Mouse (Mus musculus) spleen, postnatal 14 days (tissue): ENCODE data around the gene Ktn1.

ENCODE experiments used
- DNase-seq, 2 experiments: peaks; one replicate each; pipeline ENCODE4 v3.0.0; 2021 to 2022; ENCODE audit warnings: low spot score in 2 of 2

Gene Ktn1

GRCm38 (mm10) chr14:47664470-47664864 is 16.2 kb downstream of the Ktn1 start:
- DNase-seq, result no peak

GRCm38 (mm10) chr14:47665061-47665778 is 17.0 kb downstream of the Ktn1 start:
- DNase-seq, result no peak

GRCm38 (mm10) chr14:47668096-47668495 is 19.8 kb downstream of the Ktn1 start:
- DNase-seq, result no peak

- no peak for DNase-seq
Observed at GRCm38 (mm10) chr14:47682886-47683285, 34.6 kb downstream of the Ktn1 start.

GRCm38 (mm10) chr14:47684579-47684978 is 36.3 kb downstream of the Ktn1 start:
- no peak for DNase-seq

- no peak for DNase-seq
Observed at GRCm38 (mm10) chr14:47699126-47699525, 50.9 kb downstream of the Ktn1 start.

GRCm38 (mm10) chr14:47709546-47709945 is 61.3 kb downstream of the Ktn1 start:
- DNase-seq, result no peak

GRCm38 (mm10) chr14:47715771-47716170 is 67.5 kb downstream of the Ktn1 start:
- no peak for DNase-seq

GRCm38 (mm10) chr14:47717916-47718606 is 69.8 kb downstream of the Ktn1 start:
- no peak for DNase-seq

- DNase-seq, result no peak
Observed at GRCm38 (mm10) chr14:47720023-47720422, 71.8 kb downstream of the Ktn1 start.

- DNase-seq, result no peak
Observed at GRCm38 (mm10) chr14:47723035-47723434, 74.8 kb downstream of the Ktn1 start.

GRCm38 (mm10) chr14:47728594-47728993 is 80.3 kb downstream of the Ktn1 start:
- DNase-seq, result no peak

- no peak for DNase-seq
Observed at GRCm38 (mm10) chr14:47735354-47735753, 87.1 kb downstream of the Ktn1 start.

- no peak for DNase-seq
Observed at GRCm38 (mm10) chr14:47736471-47736870, 88.2 kb downstream of the Ktn1 start.

- DNase-seq, result no peak
Observed at GRCm38 (mm10) chr14:47740316-47740996, 92.2 kb downstream of the Ktn1 start.

- DNase-seq, result no peak
Observed at GRCm38 (mm10) chr14:47741046-47741445, 92.8 kb downstream of the Ktn1 start.

- DNase-seq, result no peak
Observed at GRCm38 (mm10) chr14:47742674-47743073, 94.4 kb downstream of the Ktn1 start.

GRCm38 (mm10) chr14:47745086-47745485 is 96.8 kb downstream of the Ktn1 start:
- no peak for DNase-seq

- DNase-seq, result no peak
Observed at GRCm38 (mm10) chr14:47747536-47747935, 99.3 kb downstream of the Ktn1 start.

- no peak for DNase-seq
Observed at GRCm38 (mm10) chr14:47748714-47749113, 100.5 kb downstream of the Ktn1 start.

- DNase-seq, result no peak
Observed at GRCm38 (mm10) chr14:47751422-47752205, 103.4 kb downstream of the Ktn1 start.

GRCm38 (mm10) chr14:47753561-47753960 is 105.3 kb downstream of the Ktn1 start:
- no peak for DNase-seq
